Mouse (Mus musculus) testis, adult 2 months (tissue): ENCODE data around the gene Cd80. TPM values are rescaled to one million over a fixed set of nuclear protein-coding genes. Genes with fewer than 3 reads are reported as not detected.
A peak's percentile ranks its signal among the peaks of the same experiment; 100 is the strongest.
"Not testable (repeated sequence)": the region's sequence is repeated elsewhere in the genome, so short reads cannot be mapped to it uniquely, and the experiment has no call there.

Experiments used
- H3K27ac ChIP-seq: fragments of 200-500 bp; 2 replicates; pipeline ENCODE4 v1.5.1; 2012; ENCODE audit warnings: low read depth, low read length; ENCODE audit not compliant: control insufficient read depth, insufficient read depth
- H3K27me3 ChIP-seq: fragments of 200-500 bp; 2 replicates; pipeline ENCODE4 v1.6.1; 2012; ENCODE audit warnings: mild to moderate bottlenecking, low read length, moderate library complexity; ENCODE audit not compliant: control insufficient read depth, insufficient read depth
- H3K36me3 ChIP-seq: fragments of 200-500 bp; 2 replicates; pipeline ENCODE4 v1.6.1; 2012; ENCODE audit warnings: mild to moderate bottlenecking, low read length; ENCODE audit not compliant: control insufficient read depth, insufficient read depth
- H3K4me1 ChIP-seq: fragments of 200-500 bp; 2 replicates; pipeline ENCODE4 v1.6.1; 2012; ENCODE audit warnings: low read length; ENCODE audit not compliant: control insufficient read depth, insufficient read depth
- H3K4me3 ChIP-seq: fragments of 200-500 bp; 2 replicates; pipeline ENCODE4 v1.5.1; 2012; ENCODE audit warnings: low read depth, mild to moderate bottlenecking, low read length, moderate library complexity, mixed read lengths; ENCODE audit not compliant: control insufficient read depth
- CTCF ChIP-seq: fragments of 200-500 bp; IDR thresholded peaks from 2 replicates; pipeline ENCODE4 v1.5.1; 2012; ENCODE audit warnings: low read depth, mild to moderate bottlenecking, inconsistent platforms, low read length, moderate library complexity; ENCODE audit not compliant: control insufficient read depth, insufficient read depth, insufficient replicate concordance
- POLR2A ChIP-seq: fragments of 200-500 bp; IDR thresholded peaks from 2 replicates; pipeline ENCODE4 v1.6.1; 2012; ENCODE audit warnings: low read depth, mild to moderate bottlenecking, inconsistent platforms, low read length, moderate library complexity; ENCODE audit not compliant: control insufficient read depth
- polyA plus RNA-seq: library from polyadenylated mRNA; depleted of rRNA; stranded (reverse); fragments of >200 nt; gene quantifications from 2 replicates; pipeline ENCODE4 v1.2.3, GENCODE M21; 2012

Gene Cd80
- polyA plus RNA-seq, 1 experiment = 0.10 TPM

DNA sequence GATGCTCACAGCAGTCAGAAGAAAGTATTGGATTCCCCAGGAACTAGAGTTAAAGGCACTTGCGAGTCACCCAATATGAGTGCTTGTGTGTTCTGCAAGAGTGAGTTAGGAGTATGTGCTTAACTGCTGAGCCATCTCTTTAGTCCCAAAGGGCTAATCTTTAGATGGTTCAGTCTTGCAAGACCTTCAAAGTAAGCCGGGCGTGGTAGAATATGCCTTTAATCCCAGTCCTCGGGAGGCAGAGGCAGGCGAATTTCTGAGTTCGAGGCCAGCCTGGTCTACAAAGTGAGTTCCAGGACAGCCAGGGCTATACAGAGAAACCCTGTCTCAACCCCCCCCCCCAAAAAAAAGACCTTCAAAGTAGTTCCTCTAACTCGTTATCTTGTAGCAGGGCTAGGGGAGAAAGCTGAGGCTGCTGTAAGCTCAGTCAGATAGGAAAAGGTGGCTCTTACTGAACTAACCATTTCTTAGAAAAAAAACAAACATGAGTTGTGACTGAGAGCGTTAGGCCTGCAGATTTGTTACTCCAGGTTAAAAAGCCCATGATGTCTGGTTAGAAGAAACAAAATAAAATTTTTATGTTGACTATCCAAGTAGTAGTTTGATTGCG, 19.4 kb downstream of the Cd80 start:
- no peak overlapping the region for H3K27ac ChIP-seq
- H3K27me3 ChIP-seq = no peaks in the 10 kb centered on the region
- peaks cover 11% of the 10 kb centered on the region for H3K4me1 ChIP-seq
- TF ChIP-seq CTCF (no peak), POLR2A (no peak)
- H3K4me3 ChIP-seq = no peak overlapping the region
- H3K36me3 ChIP-seq = no peaks in the 10 kb centered on the region

GRCm38 (mm10) chr16:38475681-38476311, 20.4 kb downstream of the Cd80 start:
- no peaks in the 10 kb centered on the region for H3K36me3 ChIP-seq
- peaks cover 11% of the 10 kb centered on the region for H3K4me1 ChIP-seq
- H3K27me3 ChIP-seq = no peaks in the 10 kb centered on the region
- TF ChIP-seq POLR2A (no peak), CTCF (no peak)
- no peak overlapping the region for H3K27ac ChIP-seq
- H3K4me3 ChIP-seq = no peak overlapping the region

GRCm38 (mm10) chr16:38476312-38477240, 21.2 kb downstream of the Cd80 start:
- Histone ChIP-seq H3K4me1 (peaks cover 11% of the 10 kb centered on the region), H3K4me3 (peak overlapping the region; percentile 57), H3K27ac (no peak overlapping the region), H3K27me3 (no peaks in the 10 kb centered on the region), H3K36me3 (no peaks in the 10 kb centered on the region)
- no peak for TF ChIP-seq CTCF
- no peak for TF ChIP-seq POLR2A

GRCm38 (mm10) chr16:38477241-38477608, 21.9 kb downstream of the Cd80 start:
- H3K4me3 ChIP-seq = peak overlapping the region; percentile 57
- H3K27ac ChIP-seq, H3K27me3 ChIP-seq, H3K36me3 ChIP-seq: not testable (repeated sequence)
- H3K4me1 ChIP-seq = peaks cover 11% of the 10 kb centered on the region

DNA sequence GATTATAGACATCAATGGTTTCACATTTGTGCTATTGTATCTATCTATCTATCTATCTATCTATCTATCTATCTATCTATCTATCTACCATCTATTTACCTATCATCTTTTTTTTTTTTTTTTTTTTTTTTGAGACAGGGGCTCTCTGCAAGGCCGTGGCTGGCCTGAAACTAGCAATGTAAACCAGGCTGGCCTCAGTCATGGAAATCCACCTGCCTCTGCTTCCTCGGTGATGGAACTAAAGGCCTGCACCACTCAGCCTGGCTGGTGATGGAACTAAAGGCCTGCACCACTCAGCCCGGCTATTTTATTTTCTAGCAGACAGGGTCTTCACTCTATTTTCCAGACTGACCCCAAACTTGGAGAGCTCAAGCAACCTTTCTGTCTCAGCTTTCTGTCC, 22.9 kb downstream of the Cd80 start:
- TF ChIP-seq POLR2A = no peak
- no peak for TF ChIP-seq CTCF
- no peak overlapping the region for H3K27ac ChIP-seq
- H3K27me3 ChIP-seq = no peaks in the 10 kb centered on the region
- H3K4me3 ChIP-seq = no peak overlapping the region
- H3K36me3 ChIP-seq = no peaks in the 10 kb centered on the region
- H3K4me1 ChIP-seq = peaks cover 13% of the 10 kb centered on the region

DNA sequence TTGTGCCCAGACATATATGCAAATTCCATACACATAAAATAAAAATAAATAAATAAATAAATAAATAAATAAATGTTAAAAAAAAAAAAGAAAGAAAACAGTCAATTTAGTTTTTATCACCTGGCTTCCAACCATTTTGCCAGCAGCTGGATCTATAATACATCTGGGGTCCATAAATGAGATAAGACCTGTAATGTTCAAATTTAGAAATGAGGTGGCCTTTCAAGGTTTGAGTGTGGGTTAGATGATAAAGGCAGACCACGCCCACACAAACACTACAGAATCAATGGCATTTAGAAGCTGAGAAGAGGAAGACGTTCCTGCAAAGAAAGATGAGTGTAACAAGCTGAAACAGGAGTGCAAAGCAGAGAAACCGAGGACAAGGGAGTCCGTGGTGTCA, 26.0 kb downstream of the Cd80 start:
- peaks cover 15% of the 10 kb centered on the region for H3K4me1 ChIP-seq
- no peaks in the 10 kb centered on the region for H3K27me3 ChIP-seq
- H3K27ac ChIP-seq = no peak overlapping the region
- TF ChIP-seq POLR2A (no peak), CTCF (no peak)
- H3K4me3 ChIP-seq = no peak overlapping the region
- H3K36me3 ChIP-seq = no peaks in the 10 kb centered on the region

DNA sequence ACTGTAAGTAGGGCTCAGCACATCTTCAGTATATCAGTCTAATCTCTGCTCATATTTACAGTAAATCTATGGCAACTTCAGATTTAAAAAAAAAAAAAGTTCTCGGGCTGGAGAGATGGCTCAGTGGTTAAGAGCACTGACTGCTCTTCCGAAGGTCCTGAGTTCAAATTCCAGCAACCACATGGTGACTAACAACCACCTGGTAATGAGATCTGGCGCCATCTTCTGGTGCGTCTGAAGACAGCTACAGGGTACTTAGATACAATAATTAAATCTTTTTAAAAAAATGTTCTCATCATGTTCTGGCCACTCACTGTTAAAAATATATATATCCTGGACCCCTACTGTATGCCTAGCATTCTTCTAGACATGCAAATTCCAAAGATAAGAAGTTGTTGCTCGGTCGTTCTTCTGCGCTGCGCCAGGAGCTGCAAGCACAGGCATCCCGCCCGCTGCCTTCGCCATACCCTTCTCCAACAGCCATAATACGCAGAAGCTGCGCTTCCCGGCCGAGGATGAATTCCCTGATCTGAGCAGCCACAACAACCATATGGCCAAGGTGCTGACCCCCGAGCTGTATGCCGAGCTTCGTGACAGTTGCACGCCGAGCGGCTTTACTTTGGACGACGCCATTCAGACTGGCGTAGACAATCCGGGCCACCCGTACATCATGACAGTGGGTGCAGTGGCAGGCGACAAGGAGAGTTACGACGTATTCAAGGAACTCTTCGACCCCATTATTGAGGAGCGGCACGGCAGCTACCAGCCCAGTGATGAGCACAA, 27.6 kb downstream of the Cd80 start:
- H3K4me3 ChIP-seq = peak overlapping the region; percentile 72
- H3K4me1 ChIP-seq = peaks cover 6% of the 10 kb centered on the region
- H3K36me3 ChIP-seq = no peaks in the 10 kb centered on the region
- no peaks in the 10 kb centered on the region for H3K27me3 ChIP-seq
- no peak overlapping the region for H3K27ac ChIP-seq
- TF ChIP-seq POLR2A (no peak), CTCF (no peak)
